Mouse (Mus musculus): Measurements from ENCODE around the gene Paqr7. TPM values are rescaled to one million over a fixed set of nuclear protein-coding genes. Genes with fewer than 3 reads are reported as not detected.

Paqr7 gene
- polyA plus RNA-seq, 1 experiment: 58.7 TPM

DNA sequence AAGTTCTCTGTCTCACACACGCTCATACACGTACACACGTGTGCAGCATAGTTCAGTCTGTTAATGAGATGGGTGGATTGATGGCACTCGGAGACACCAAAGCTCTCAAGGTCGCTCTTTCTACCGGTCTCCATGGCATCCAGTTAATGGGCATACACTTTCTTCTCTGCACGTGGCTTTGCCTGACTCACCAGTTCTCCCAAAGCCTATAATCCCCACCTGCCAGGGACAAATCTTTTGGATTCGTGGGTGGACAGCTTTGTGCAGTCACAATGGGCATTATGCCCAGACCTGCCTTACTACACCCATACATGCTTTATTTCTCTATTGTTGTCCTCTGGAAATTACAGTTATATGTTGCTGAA is 39.3 kb downstream of the Paqr7 start:
- Histone ChIP-seq H3K27me3 (replicated peaks; ENCODE audit: control insufficient read depth, insufficient read depth, low read length) (no peaks in the 10 kb centered on the region), H3K27ac (ENCODE audit: insufficient read depth, low read depth, low read length) (peak overlapping the region; percentile 66; the same call in 1 of the 2 replicates), H3K36me3 (ENCODE audit: control insufficient read depth, insufficient read depth, low read length) (no peaks in the 10 kb centered on the region), H3K4me3 (ENCODE audit: insufficient read depth, low read depth, low read length) (peak overlapping the region; percentile 61), H3K4me1 (ENCODE audit: control insufficient read depth, insufficient read depth, low read length) (peaks cover 5% of the 10 kb centered on the region; the same call in 1 of the 2 replicates)
- WGBS: under 1% methylated on average over 8 of the region's 8 CpGs
- TF ChIP-seq CTCF (conservative IDR thresholded peaks at IDR 0.05; ENCODE audit: insufficient read depth, insufficient read length, low read depth, low read length): no peak
- TF ChIP-seq POLR2A (IDR thresholded peaks at IDR 0.05; ENCODE audit: low read depth, low read length): no peak
- peak; percentile 31 for DNase-seq

DNA sequence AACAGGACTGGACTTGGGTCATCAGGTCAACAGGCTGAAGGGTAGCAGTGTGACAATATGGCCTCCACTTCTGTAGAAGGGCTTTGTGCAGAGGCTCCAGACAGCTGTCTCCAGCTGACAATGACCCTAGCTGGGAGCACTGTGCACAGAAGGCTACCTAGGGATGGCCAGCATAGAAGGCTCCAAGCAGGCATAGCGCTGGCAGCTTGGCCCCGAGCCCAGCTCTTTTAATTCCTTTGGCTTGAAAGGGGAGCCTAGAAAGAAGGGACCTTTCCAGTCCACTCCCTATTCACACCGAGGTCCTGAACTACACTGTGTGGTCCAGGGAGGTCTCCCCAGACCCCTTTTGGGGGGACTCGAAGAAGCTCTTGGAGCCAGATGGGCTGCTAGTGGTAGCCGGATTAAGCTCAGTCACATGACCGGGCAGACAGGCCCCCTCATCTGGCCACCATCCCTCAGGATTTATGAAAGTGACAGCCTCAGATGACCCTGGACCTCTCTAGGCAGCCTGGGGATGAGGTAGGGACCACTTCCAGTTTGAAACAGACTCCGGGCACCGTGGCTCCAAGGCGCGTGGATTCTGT is 42.6 kb downstream of the Paqr7 start:
- Histone ChIP-seq H3K27me3 (replicated peaks; ENCODE audit: control insufficient read depth, insufficient read depth, low read length) (no peaks in the 10 kb centered on the region), H3K36me3 (ENCODE audit: control insufficient read depth, insufficient read depth, low read length) (no peaks in the 10 kb centered on the region), H3K27ac (ENCODE audit: insufficient read depth, low read depth, low read length) (no peak overlapping the region), H3K4me1 (ENCODE audit: control insufficient read depth, insufficient read depth, low read length) (no peaks in the 10 kb centered on the region; the same call in 1 of the 2 replicates), H3K4me3 (ENCODE audit: insufficient read depth, low read depth, low read length) (no peak overlapping the region)
- TF ChIP-seq CTCF (conservative IDR thresholded peaks at IDR 0.05; ENCODE audit: insufficient read depth, insufficient read length, low read depth, low read length): no peak
- TF ChIP-seq POLR2A (IDR thresholded peaks at IDR 0.05; ENCODE audit: low read depth, low read length): no peak
- 82% methylated on average over 10 of the region's 10 CpGs for WGBS
- no peak for DNase-seq

DNA sequence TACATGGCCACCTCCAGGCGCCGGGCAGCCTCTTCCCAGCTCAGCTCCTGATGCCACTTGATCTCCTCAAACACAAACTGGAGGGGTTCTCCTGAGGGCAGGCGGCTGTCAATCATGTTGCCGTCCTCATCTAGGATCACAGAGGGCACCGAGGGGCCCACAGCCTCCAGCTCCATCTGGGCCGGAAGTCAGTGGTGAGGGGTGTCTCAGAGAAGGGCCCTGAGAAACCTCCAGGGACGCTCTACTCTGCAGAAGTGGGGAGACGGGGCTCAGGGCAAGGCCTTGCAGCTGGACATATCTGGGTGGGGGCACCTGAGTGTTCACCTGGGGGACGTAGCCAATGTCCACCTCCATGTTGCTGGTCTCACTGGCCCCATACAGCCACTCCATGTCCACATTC is 46.2 kb downstream of the Paqr7 start:
- Histone ChIP-seq H3K4me1 (ENCODE audit: control insufficient read depth, insufficient read depth, low read length) (no peaks in the 10 kb centered on the region), H3K4me3 (ENCODE audit: insufficient read depth, low read depth, low read length) (no peak overlapping the region), H3K27me3 (replicated peaks; ENCODE audit: control insufficient read depth, insufficient read depth, low read length) (no peaks in the 10 kb centered on the region), H3K27ac (ENCODE audit: insufficient read depth, low read depth, low read length) (no peak overlapping the region), H3K36me3 (ENCODE audit: control insufficient read depth, insufficient read depth, low read length) (no peaks in the 10 kb centered on the region)
- 94% methylated on average over 9 of the region's 9 CpGs for WGBS
- no peak for TF ChIP-seq POLR2A (IDR thresholded peaks at IDR 0.05; ENCODE audit: low read depth, low read length)
- no peak for TF ChIP-seq CTCF (conservative IDR thresholded peaks at IDR 0.05; ENCODE audit: insufficient read depth, insufficient read length, low read depth, low read length)
- DNase-seq: no peak

DNA sequence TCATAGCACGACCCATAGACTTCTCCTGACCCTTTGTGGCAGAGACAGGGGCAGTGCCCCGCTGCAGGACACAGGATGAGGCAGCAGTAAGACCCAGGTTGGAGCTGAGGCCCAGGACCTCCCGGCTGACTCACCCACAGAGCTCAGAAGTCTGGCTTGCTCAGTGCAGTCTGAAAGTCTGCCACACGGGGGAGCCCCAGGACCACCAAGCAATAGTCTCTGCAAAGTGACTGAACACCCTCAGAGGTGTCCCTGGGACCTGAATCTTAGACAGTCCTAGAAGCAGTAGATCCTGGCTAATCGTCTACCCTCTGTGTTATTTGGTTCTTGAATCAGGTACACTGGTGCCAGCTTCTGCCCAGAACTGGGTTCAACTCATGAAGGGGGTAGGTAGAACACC is 46.8 kb downstream of the Paqr7 start:
- Histone ChIP-seq H3K4me3 (ENCODE audit: insufficient read depth, low read depth, low read length) (no peak overlapping the region), H3K4me1 (ENCODE audit: control insufficient read depth, insufficient read depth, low read length) (no peaks in the 10 kb centered on the region), H3K36me3 (ENCODE audit: control insufficient read depth, insufficient read depth, low read length) (no peaks in the 10 kb centered on the region), H3K27me3 (replicated peaks; ENCODE audit: control insufficient read depth, insufficient read depth, low read length) (no peaks in the 10 kb centered on the region), H3K27ac (ENCODE audit: insufficient read depth, low read depth, low read length) (no peak overlapping the region)
- peak; percentile 93 for DNase-seq
- 4% methylated on average over 5 of the region's 5 CpGs for WGBS
- no peak for TF ChIP-seq POLR2A (IDR thresholded peaks at IDR 0.05; ENCODE audit: low read depth, low read length)
- peak; percentile 97 for TF ChIP-seq CTCF (conservative IDR thresholded peaks at IDR 0.05; ENCODE audit: insufficient read depth, insufficient read length, low read depth, low read length)

DNA sequence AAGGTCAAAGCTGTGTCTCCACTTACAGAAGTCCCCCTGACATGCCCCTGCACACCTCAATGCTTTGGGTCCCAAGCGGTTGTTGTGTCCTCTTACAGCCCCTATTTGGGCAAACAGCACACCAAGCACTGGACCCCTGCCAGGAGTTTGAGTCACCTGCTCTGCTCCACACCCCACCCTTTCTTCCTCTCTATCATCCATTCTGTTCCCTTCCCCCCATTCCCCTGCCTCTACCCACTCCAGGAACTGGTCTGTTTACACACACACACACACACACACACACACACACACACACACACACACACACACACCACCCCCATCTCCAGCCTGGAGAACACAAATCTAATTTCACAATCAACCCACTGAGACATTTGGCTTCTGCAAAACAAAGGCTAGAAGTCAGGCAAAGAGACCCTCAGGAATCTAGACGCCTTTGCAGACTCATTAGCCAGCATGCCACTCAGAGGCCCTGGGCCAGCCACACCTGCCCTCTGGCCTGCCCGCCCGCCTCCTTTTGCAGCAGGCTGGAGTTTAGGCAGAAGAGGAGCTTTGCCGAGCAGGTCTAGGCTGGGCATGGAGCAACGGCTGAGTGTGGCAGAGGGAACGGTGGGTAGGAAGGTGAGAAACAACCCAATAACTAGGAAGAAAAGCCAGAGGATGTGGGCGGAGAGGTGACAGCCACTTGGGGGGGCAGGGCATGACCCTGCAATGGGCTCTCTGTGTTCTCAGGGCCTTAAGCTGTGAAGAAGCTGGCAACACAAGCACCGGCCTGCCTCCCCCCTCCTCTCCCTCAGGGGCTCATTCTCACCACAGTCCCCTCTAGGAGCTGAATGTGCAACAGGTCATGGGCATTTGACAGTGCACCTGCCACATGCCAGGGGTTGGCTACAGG is 50.6 kb downstream of the Paqr7 start:
- Histone ChIP-seq H3K27ac (ENCODE audit: insufficient read depth, low read depth, low read length) (no peak overlapping the region), H3K4me1 (ENCODE audit: control insufficient read depth, insufficient read depth, low read length) (no peaks in the 10 kb centered on the region), H3K36me3 (ENCODE audit: control insufficient read depth, insufficient read depth, low read length) (no peaks in the 10 kb centered on the region), H3K4me3 (ENCODE audit: insufficient read depth, low read depth, low read length) (no peak overlapping the region), H3K27me3 (replicated peaks; ENCODE audit: control insufficient read depth, insufficient read depth, low read length) (no peaks in the 10 kb centered on the region)
- DNase-seq: no peak
- TF ChIP-seq CTCF (conservative IDR thresholded peaks at IDR 0.05; ENCODE audit: insufficient read depth, insufficient read length, low read depth, low read length) (no peak), POLR2A (IDR thresholded peaks at IDR 0.05; ENCODE audit: low read depth, low read length) (no peak)
- 70% methylated on average over 9 of the region's 9 CpGs for WGBS

DNA sequence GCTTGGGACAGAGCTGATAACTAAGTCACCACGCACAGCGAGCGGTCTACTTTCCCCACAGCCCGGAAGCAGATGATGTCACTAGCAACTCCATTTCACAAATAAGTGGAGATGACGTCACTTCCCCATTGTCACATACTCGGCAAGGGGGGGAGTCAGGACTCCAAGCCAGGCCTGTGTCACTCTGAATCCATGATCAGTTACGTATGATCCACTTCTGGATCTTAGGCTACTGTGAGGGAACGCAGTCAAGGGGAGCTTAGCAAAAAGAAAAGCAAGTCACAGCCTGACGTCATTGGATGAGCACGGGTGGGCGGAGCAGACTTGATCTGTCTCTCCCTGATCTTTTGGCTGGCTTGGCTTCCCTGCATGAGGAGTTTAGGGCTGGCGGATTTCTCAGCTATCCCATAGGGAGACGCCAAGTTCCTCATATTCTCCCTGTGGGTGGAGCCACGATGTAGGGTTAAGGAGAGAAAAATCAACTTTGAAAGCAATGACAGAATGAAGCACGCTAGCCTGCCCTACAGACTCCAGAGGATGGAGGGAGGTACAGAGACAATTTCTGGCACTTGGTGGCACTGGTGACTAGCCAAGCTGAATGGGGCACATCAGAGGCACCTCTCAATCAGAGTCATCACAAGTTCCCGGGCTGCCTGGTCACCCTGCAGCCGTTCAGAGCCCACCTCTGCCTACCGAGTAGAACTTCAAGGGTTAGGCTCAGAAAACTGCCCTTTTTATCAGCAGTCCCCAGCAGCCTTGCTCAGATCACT is 51.9 kb downstream of the Paqr7 start:
- no peak overlapping the region for H3K27ac ChIP-seq (ENCODE audit: insufficient read depth, low read depth, low read length)
- no peaks in the 10 kb centered on the region for H3K4me1 ChIP-seq (ENCODE audit: control insufficient read depth, insufficient read depth, low read length)
- no peak for TF ChIP-seq POLR2A (IDR thresholded peaks at IDR 0.05; ENCODE audit: low read depth, low read length)
- TF ChIP-seq CTCF (conservative IDR thresholded peaks at IDR 0.05; ENCODE audit: insufficient read depth, insufficient read length, low read depth, low read length): no peak
- H3K36me3 ChIP-seq (ENCODE audit: control insufficient read depth, insufficient read depth, low read length): no peaks in the 10 kb centered on the region
- WGBS: 67% methylated on average over 18 of the region's 18 CpGs
- no peaks in the 10 kb centered on the region for H3K27me3 ChIP-seq (replicated peaks; ENCODE audit: control insufficient read depth, insufficient read depth, low read length)
- H3K4me3 ChIP-seq (ENCODE audit: insufficient read depth, low read depth, low read length): no peak overlapping the region
- no peak for DNase-seq

DNA sequence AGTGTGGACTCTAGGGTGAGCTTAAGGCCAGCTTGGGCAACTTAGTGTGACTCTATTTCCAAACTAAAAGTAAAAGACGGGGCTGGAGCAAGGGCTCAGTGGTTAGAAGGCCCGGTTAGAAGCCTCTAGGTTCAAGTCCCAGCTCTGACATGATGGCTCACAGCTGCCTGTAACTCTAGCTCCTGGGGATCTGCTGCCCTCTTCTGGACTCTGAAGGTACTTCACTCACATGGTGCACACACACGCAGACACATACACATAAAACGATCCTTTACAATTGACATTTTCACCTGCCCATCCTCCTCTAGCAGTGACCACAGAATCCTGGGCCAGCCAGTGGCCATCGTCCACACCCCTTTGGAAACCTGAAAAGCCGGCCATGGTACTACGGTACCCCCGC is 53.4 kb downstream of the Paqr7 start:
- no peaks in the 10 kb centered on the region for H3K36me3 ChIP-seq (ENCODE audit: control insufficient read depth, insufficient read depth, low read length)
- WGBS: 97% methylated on average over 8 of the region's 8 CpGs

More for the DNA sequence above, 53.4 kb downstream of the Paqr7 start:
- H3K4me1 ChIP-seq (ENCODE audit: control insufficient read depth, insufficient read depth, low read length): no peaks in the 10 kb centered on the region
- no peak overlapping the region for H3K27ac ChIP-seq (ENCODE audit: insufficient read depth, low read depth, low read length)
- DNase-seq: no peak
- H3K27me3 ChIP-seq (replicated peaks; ENCODE audit: control insufficient read depth, insufficient read depth, low read length): no peaks in the 10 kb centered on the region
- TF ChIP-seq POLR2A (IDR thresholded peaks at IDR 0.05; ENCODE audit: low read depth, low read length) (no peak), CTCF (conservative IDR thresholded peaks at IDR 0.05; ENCODE audit: insufficient read depth, insufficient read length, low read depth, low read length) (no peak)
- no peak overlapping the region for H3K4me3 ChIP-seq (ENCODE audit: insufficient read depth, low read depth, low read length)

Measured in kidney, adult 2 months (tissue).